Mouse (Mus musculus) liver, embryonic 14.5 days (tissue): ENCODE results near the gene Tnnc2.

Experiments
- CTCF ChIP-seq: IDR thresholded peaks from 2 replicates; pipeline ENCODE4 v1.5.1; 2016; ENCODE audit warnings: antibody characterized with exemption, low read depth, control low read depth
- EP300 ChIP-seq: IDR thresholded peaks from 2 replicates; pipeline ENCODE4 v1.6.1; 2016; ENCODE audit warnings: antibody characterized with exemption, low read depth

GRCm38 (mm10) chr2:164800252-164801004, 20.7 kb upstream of the Tnnc2 start:
- TF ChIP-seq CTCF (no peak), EP300 (no peak)
